Mouse (Mus musculus): ENCODE results near the gene Mov10. TPM values are rescaled to one million over a fixed set of nuclear protein-coding genes. Genes with fewer than 3 reads are reported as not detected.

Mov10 gene
- polyA plus RNA-seq, 1 experiment from 2014 or later, result 7.5 TPM

- Histone ChIP-seq H3K4me2 (replicated peaks) (no peak overlapping the region), H3K9ac (replicated peaks) (no peak overlapping the region), H3K36me3 (peaks cover 8% of the 10 kb centered on the region), H3K9me3 (no peaks in the 10 kb centered on the region), H3K27me3 (no peaks in the 10 kb centered on the region), H3K27ac (replicated peaks) (no peak overlapping the region), H3K4me3 (no peak overlapping the region), H3K4me1 (no peaks in the 10 kb centered on the region)
- 92% methylated on average over 6 of the region's 6 CpGs for WGBS
- ATAC-seq (replicated peaks), result no peak
Observed at GRCm38 (mm10) chr3:104801481-104801880, 16.9 kb downstream of the Mov10 start.

GRCm38 (mm10) chr3:104800681-104801080, 17.7 kb downstream of the Mov10 start:
- Histone ChIP-seq H3K9me3 (no peaks in the 10 kb centered on the region), H3K36me3 (peaks cover 8% of the 10 kb centered on the region), H3K4me1 (peaks cover 4% of the 10 kb centered on the region; the same call in 1 of the 2 replicates), H3K4me2 (replicated peaks) (no peak overlapping the region), H3K27ac (replicated peaks) (no peak overlapping the region), H3K4me3 (no peak overlapping the region), H3K27me3 (no peaks in the 10 kb centered on the region), H3K9ac (replicated peaks) (no peak overlapping the region)
- no peak for ATAC-seq (replicated peaks)
- WGBS, result 94% methylated on average over 11 of the region's 11 CpGs

GRCm38 (mm10) chr3:104796430-104797082, 21.8 kb downstream of the Mov10 start:
- H3K36me3 ChIP-seq, result peaks cover 8% of the 10 kb centered on the region
- no peak for ATAC-seq (replicated peaks)
- H3K27ac ChIP-seq (replicated peaks), result no peak overlapping the region
- 85% methylated on average over 15 of the region's 15 CpGs for WGBS
- no peaks in the 10 kb centered on the region for H3K27me3 ChIP-seq
- H3K4me2 ChIP-seq (replicated peaks), result no peak overlapping the region
- H3K9ac ChIP-seq (replicated peaks), result no peak overlapping the region
- H3K4me3 ChIP-seq, result no peak overlapping the region
- no peaks in the 10 kb centered on the region for H3K9me3 ChIP-seq
- H3K4me1 ChIP-seq, result peaks cover 15% of the 10 kb centered on the region; the same call in 1 of the 2 replicates

GRCm38 (mm10) chr3:104795661-104796340, 22.6 kb downstream of the Mov10 start:
- no peak overlapping the region for H3K27ac ChIP-seq (replicated peaks)

GRCm38 (mm10) chr3:104794953-104795470, 23.4 kb downstream of the Mov10 start:
- H3K9ac ChIP-seq (replicated peaks), result no peak overlapping the region
- no peak overlapping the region for H3K4me2 ChIP-seq (replicated peaks)
- no peaks in the 10 kb centered on the region for H3K27me3 ChIP-seq
- H3K27ac ChIP-seq (replicated peaks), result peak overlapping the region; percentile 12; the same call in 1 of the 2 replicates
- H3K4me1 ChIP-seq, result peaks cover 26% of the 10 kb centered on the region
- 74% methylated on average over 12 of the region's 12 CpGs for WGBS
- no peak overlapping the region for H3K4me3 ChIP-seq
- H3K36me3 ChIP-seq, result peaks cover 5% of the 10 kb centered on the region; the same call in 1 of the 2 replicates
- no peak for ATAC-seq (replicated peaks)
- H3K9me3 ChIP-seq, result no peaks in the 10 kb centered on the region

More at GRCm38 (mm10) chr3:104795661-104796340, 22.6 kb downstream of the Mov10 start:
- no peak overlapping the region for H3K4me3 ChIP-seq
- H3K9ac ChIP-seq (replicated peaks), result no peak overlapping the region
- 68% methylated on average over 15 of the region's 15 CpGs for WGBS
- ATAC-seq (replicated peaks), result no peak
- H3K4me2 ChIP-seq (replicated peaks), result no peak overlapping the region
- H3K9me3 ChIP-seq, result no peaks in the 10 kb centered on the region
- H3K27me3 ChIP-seq, result no peaks in the 10 kb centered on the region
- H3K4me1 ChIP-seq, result peaks cover 19% of the 10 kb centered on the region; the same call in 1 of the 2 replicates
- H3K36me3 ChIP-seq, result peaks cover 8% of the 10 kb centered on the region

- peaks cover 5% of the 10 kb centered on the region; the same call in 1 of the 2 replicates for H3K36me3 ChIP-seq
- no peaks in the 10 kb centered on the region for H3K27me3 ChIP-seq
- H3K27ac ChIP-seq (replicated peaks), result 0 out of 2 replicates have a peak overlapping the region, but pooled peaks have one; percentile 24
- peak; percentile 82 for ATAC-seq (replicated peaks)
- no peak overlapping the region for H3K4me3 ChIP-seq
- WGBS, result 53% methylated on average over 20 of the region's 20 CpGs
- H3K4me1 ChIP-seq, result peaks cover 34% of the 10 kb centered on the region
- no peaks in the 10 kb centered on the region for H3K9me3 ChIP-seq
- H3K9ac ChIP-seq (replicated peaks), result no peak overlapping the region
- H3K4me2 ChIP-seq (replicated peaks), result no peak overlapping the region
Observed at GRCm38 (mm10) chr3:104793871-104794828, 24.2 kb downstream of the Mov10 start.

- H3K27ac ChIP-seq (replicated peaks), result no peak overlapping the region
- no peak overlapping the region for H3K9ac ChIP-seq (replicated peaks)
- H3K27me3 ChIP-seq, result no peaks in the 10 kb centered on the region
- 0 out of 2 replicates have a peak, but pooled peaks cover under 1% of the 10 kb centered on the region for H3K36me3 ChIP-seq
- no peak overlapping the region for H3K4me3 ChIP-seq
- peaks cover 42% of the 10 kb centered on the region for H3K4me1 ChIP-seq
- WGBS, result 77% methylated on average over 15 of the region's 15 CpGs
- H3K9me3 ChIP-seq, result no peaks in the 10 kb centered on the region
- ATAC-seq (replicated peaks), result no peak
- no peak overlapping the region for H3K4me2 ChIP-seq (replicated peaks)
Observed at GRCm38 (mm10) chr3:104792360-104793270, 25.7 kb downstream of the Mov10 start.

GRCm38 (mm10) chr3:104791671-104792070, 26.7 kb downstream of the Mov10 start:
- ATAC-seq (replicated peaks), result no peak
- Histone ChIP-seq H3K27me3 (no peaks in the 10 kb centered on the region), H3K9ac (replicated peaks) (no peak overlapping the region), H3K36me3 (no peaks in the 10 kb centered on the region), H3K4me3 (no peak overlapping the region), H3K9me3 (no peaks in the 10 kb centered on the region), H3K4me1 (peaks cover 42% of the 10 kb centered on the region), H3K27ac (replicated peaks) (no peak overlapping the region), H3K4me2 (replicated peaks) (no peak overlapping the region)
- WGBS, result 93% methylated on average over 8 of the region's 8 CpGs

- Histone ChIP-seq H3K4me2 (replicated peaks) (peak overlapping the region; percentile 81), H3K27ac (replicated peaks) (no peak overlapping the region), H3K27me3 (no peaks in the 10 kb centered on the region), H3K9me3 (no peaks in the 10 kb centered on the region), H3K4me1 (peaks cover 41% of the 10 kb centered on the region), H3K9ac (replicated peaks) (no peak overlapping the region), H3K4me3 (no peak overlapping the region), H3K36me3 (no peaks in the 10 kb centered on the region)
- no peak for ATAC-seq (replicated peaks)
- 23% methylated on average over 4 of the region's 4 CpGs for WGBS
Observed at GRCm38 (mm10) chr3:104791017-104791416, 27.3 kb downstream of the Mov10 start.

GRCm38 (mm10) chr3:104790401-104790937, 27.9 kb downstream of the Mov10 start:
- peaks cover 38% of the 10 kb centered on the region for H3K4me1 ChIP-seq
- no peaks in the 10 kb centered on the region for H3K9me3 ChIP-seq
- no peaks in the 10 kb centered on the region for H3K36me3 ChIP-seq
- 0 out of 2 replicates have a peak overlapping the region, but pooled peaks have one; percentile 34 for H3K9ac ChIP-seq (replicated peaks)
- peak overlapping the region; percentile 81 for H3K4me2 ChIP-seq (replicated peaks)
- WGBS, result 30% methylated on average over 6 of the region's 6 CpGs
- H3K4me3 ChIP-seq, result no peak overlapping the region; the same call in 1 of the 2 replicates
- H3K27ac ChIP-seq (replicated peaks), result no peak overlapping the region
- ATAC-seq (replicated peaks), result no peak
- no peaks in the 10 kb centered on the region for H3K27me3 ChIP-seq

Data from forebrain, embryonic 15.5 days (tissue).